Mouse (Mus musculus): ENCODE results near the gene Podxl. TPM values are rescaled to one million over a fixed set of nuclear protein-coding genes. Genes with fewer than 3 reads are reported as not detected.

The Podxl gene
- polyA plus RNA-seq, 1 experiment from 2014 or later, result 10.8 TPM

DNA sequence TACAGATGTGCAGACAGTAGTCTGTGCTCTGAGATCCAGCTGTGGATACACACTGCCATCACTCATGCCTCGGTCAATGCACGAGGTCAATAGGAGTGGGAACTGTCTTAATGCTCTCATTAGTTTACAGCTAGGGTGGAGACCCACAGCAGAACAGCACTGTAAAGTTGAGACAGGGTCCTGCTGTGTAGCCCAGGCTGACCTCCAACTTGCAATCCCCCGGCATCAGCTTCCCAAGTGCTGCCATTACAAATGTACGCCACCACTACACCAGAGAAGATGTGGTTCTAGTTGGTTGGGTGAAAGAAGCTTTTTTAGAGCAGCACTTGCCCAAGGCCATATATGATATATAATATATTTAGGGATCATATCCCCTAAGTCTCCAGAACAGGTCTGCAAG, 40.1 kb downstream of the Podxl start:
- no peaks in the 10 kb centered on the region for H3K27me3 ChIP-seq (ENCODE audit: control insufficient read depth, insufficient read depth, low read length)
- 96% methylated on average over 4 of the region's 4 CpGs for WGBS
- no peak overlapping the region for H3K9ac ChIP-seq (ENCODE audit: low read length)
- H3K4me2 ChIP-seq (ENCODE audit: low read depth), result no peak overlapping the region
- ATAC-seq (ENCODE audit: insufficient read depth, low FRiP score, low TSS enrichment) (no peak), DNase-seq (ENCODE audit: low spot score) (no peak)
- H3K4me1 ChIP-seq (ENCODE audit: control insufficient read depth, insufficient read depth, low read length), result no peaks in the 10 kb centered on the region
- H3K36me3 ChIP-seq (ENCODE audit: control insufficient read depth, insufficient read depth, low read length), result no peaks in the 10 kb centered on the region
- H3K4me3 ChIP-seq (ENCODE audit: low read depth, low read length), result no peak overlapping the region
- H3K9me3 ChIP-seq (ENCODE audit: control insufficient read depth, low read length), result no peaks in the 10 kb centered on the region
- H3K27ac ChIP-seq (ENCODE audit: low read depth, low read length), result no peak overlapping the region

DNA sequence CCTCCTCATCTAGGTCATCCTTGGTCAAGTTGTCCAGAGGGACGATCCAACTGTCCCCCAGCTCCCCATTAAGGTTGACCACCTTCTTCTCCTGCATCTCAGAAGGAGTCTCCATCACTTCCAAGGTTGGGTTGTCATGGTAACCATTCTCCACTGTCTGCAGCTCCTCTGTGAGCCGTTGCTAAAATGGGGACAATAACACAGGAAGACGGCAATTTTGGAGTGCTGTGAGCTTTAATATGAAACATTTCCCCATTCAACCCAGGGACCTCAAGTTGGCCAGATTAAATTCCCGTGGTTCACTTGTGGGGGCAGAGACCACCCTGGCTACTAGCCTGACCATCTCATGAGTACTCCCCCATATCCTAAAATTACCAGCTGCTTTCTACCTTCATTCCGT, 40.7 kb downstream of the Podxl start:
- no peak for ATAC-seq (ENCODE audit: insufficient read depth, low FRiP score, low TSS enrichment)
- H3K9ac ChIP-seq (ENCODE audit: low read length), result no peak overlapping the region
- 81% methylated on average over 5 of the region's 5 CpGs for WGBS
- H3K4me3 ChIP-seq (ENCODE audit: low read depth, low read length), result no peak overlapping the region
- H3K27me3 ChIP-seq (ENCODE audit: control insufficient read depth, insufficient read depth, low read length), result no peaks in the 10 kb centered on the region
- no peak overlapping the region for H3K4me2 ChIP-seq (ENCODE audit: low read depth)
- DNase-seq (ENCODE audit: low spot score), result no peak
- H3K36me3 ChIP-seq (ENCODE audit: control insufficient read depth, insufficient read depth, low read length), result no peaks in the 10 kb centered on the region
- no peak overlapping the region for H3K27ac ChIP-seq (ENCODE audit: low read depth, low read length)
- no peaks in the 10 kb centered on the region for H3K4me1 ChIP-seq (ENCODE audit: control insufficient read depth, insufficient read depth, low read length)
- H3K9me3 ChIP-seq (ENCODE audit: control insufficient read depth, low read length), result no peaks in the 10 kb centered on the region

DNA sequence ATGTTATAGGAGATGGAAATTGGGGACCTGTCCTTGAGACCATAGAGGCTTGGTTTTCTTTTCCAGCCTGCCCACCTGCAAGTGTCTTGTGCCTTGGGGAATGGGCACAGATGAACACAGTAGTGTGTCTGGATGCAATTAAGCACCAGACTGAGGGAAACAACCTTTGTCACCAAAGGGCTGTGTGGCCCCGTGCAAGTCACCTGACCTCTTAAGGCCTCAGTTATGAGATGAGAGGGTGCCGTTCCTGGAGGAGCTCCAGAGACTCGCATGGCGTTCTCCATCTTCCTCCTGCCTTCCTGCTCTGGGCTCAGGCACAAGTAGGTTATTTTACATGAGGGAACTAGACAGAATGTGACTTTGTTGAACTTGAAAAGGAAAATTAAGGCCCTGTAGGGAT, 41.3 kb downstream of the Podxl start:
- Histone ChIP-seq H3K9me3 (ENCODE audit: control insufficient read depth, low read length) (no peaks in the 10 kb centered on the region), H3K4me2 (ENCODE audit: low read depth) (no peak overlapping the region), H3K4me1 (ENCODE audit: control insufficient read depth, insufficient read depth, low read length) (no peaks in the 10 kb centered on the region), H3K36me3 (ENCODE audit: control insufficient read depth, insufficient read depth, low read length) (no peaks in the 10 kb centered on the region), H3K9ac (ENCODE audit: low read length) (no peak overlapping the region), H3K4me3 (ENCODE audit: low read depth, low read length) (no peak overlapping the region), H3K27ac (ENCODE audit: low read depth, low read length) (no peak overlapping the region), H3K27me3 (ENCODE audit: control insufficient read depth, insufficient read depth, low read length) (no peaks in the 10 kb centered on the region)
- DNase-seq (ENCODE audit: low spot score) (no peak), ATAC-seq (ENCODE audit: insufficient read depth, low FRiP score, low TSS enrichment) (no peak)
- 86% methylated on average over 4 of the region's 4 CpGs for WGBS

DNA sequence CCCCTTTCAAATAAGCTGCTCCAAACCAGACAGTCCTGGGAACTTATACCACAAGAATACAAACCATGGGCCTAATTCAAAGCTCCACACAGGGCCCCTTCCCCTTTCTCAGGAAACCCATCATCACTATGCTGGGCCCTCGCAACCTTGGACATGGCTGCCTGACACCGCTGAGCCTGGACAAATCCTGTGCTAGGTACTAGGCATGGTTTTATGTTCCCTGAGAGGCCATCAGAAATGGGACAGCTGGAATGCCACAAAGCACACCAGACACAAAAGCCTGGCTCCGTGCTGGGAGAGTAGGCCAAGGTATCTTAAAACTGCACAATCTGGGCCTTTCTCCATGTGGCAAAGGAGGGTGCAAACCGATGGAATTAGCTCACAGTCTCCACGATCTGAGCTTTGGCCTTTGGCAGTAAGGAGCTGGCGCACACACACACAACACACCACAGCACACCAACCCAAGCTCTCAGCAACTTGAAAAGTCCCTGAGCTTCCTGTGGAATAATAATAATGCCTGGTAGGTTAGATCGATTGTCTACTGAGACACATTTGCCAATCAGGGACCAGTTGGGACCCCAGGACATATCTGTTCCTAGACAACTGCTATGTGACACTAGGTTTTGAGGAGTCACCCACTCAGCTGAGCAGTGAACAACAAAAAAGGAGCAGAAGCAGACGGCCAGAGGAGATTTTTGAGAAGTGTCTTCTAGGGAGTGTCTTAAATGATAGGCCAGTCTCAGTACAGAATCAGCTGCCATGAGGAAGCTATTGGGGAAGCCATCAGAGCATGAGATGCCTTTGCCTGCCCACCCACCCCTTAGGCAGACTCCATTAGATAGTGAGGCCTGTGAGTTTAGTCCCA, 42.1 kb downstream of the Podxl start:
- 89% methylated on average over 8 of the region's 8 CpGs for WGBS
- no peak overlapping the region for H3K9ac ChIP-seq (ENCODE audit: low read length)
- no peaks in the 10 kb centered on the region for H3K27me3 ChIP-seq (ENCODE audit: control insufficient read depth, insufficient read depth, low read length)
- no peak overlapping the region for H3K4me2 ChIP-seq (ENCODE audit: low read depth)
- no peak overlapping the region for H3K4me3 ChIP-seq (ENCODE audit: low read depth, low read length)
- ATAC-seq (ENCODE audit: insufficient read depth, low FRiP score, low TSS enrichment) (no peak), DNase-seq (ENCODE audit: low spot score) (no peak)
- H3K36me3 ChIP-seq (ENCODE audit: control insufficient read depth, insufficient read depth, low read length), result no peaks in the 10 kb centered on the region
- no peaks in the 10 kb centered on the region for H3K9me3 ChIP-seq (ENCODE audit: control insufficient read depth, low read length)
- H3K4me1 ChIP-seq (ENCODE audit: control insufficient read depth, insufficient read depth, low read length), result no peaks in the 10 kb centered on the region
- no peak overlapping the region for H3K27ac ChIP-seq (ENCODE audit: low read depth, low read length)

DNA sequence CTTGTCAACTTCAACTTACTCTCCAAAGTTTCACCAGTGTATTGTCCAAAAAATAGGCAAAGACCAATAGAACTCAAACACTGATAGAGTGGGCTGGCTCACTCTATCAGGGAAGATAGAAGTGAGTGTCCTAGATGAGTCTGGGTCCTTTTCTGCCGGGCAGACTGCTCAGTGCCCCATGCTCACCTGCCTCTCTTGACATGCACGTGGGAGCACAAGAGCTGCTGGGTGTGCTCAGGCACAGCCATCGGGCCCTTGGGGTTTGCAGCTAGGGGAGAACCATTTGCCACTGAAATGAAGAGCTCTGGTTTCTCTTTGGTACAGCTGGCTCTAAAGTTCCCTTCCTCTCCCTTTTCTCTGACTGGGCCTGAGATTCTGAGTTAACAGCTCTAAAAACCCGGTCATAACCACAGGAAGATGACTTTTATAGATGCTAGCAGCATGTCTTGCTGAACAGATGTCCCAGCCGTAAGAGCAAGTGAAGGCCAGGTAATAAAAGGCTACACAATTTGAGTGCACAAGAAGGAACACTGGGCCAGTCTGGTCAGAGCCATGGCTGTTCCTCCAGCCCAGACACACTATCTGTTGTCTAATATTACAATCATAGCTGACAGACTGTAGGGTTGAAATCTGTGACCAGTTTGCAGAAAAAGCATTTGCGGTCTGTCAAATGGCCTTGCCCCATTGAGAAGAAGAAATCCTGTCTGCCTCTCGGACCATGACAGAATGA, 43.1 kb downstream of the Podxl start:
- WGBS, result 71% methylated on average over 7 of the region's 7 CpGs
- Histone ChIP-seq H3K4me1 (ENCODE audit: control insufficient read depth, insufficient read depth, low read length) (no peaks in the 10 kb centered on the region), H3K27ac (ENCODE audit: low read depth, low read length) (no peak overlapping the region), H3K9ac (ENCODE audit: low read length) (no peak overlapping the region), H3K9me3 (ENCODE audit: control insufficient read depth, low read length) (no peaks in the 10 kb centered on the region), H3K4me3 (ENCODE audit: low read depth, low read length) (no peak overlapping the region), H3K27me3 (ENCODE audit: control insufficient read depth, insufficient read depth, low read length) (no peaks in the 10 kb centered on the region), H3K4me2 (ENCODE audit: low read depth) (no peak overlapping the region), H3K36me3 (ENCODE audit: control insufficient read depth, insufficient read depth, low read length) (no peaks in the 10 kb centered on the region)
- ATAC-seq (ENCODE audit: insufficient read depth, low FRiP score, low TSS enrichment), result no peak
- DNase-seq (ENCODE audit: low spot score), result no peak

DNA sequence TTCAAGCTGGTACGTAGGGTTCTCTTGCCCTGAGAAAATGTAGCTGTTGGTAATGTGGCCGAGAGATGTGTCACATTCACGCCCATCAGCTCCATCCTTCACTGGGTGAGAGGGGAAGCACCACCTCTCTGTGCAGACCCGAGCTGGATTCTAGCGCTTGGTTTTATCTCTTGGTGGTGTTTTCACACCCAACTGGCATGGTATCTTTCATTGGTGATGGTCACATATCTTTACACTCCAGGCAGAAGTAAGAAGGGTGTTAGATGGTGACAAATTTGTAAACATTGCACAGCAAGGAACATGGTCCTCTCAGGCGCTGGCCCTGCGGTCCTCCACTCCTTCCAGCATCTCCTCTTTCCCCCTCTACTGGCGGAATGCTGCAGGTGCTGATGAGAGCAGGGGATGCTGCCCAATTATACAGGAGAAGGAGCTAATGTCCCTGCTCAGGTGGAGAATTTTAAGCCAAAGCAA, 44.7 kb downstream of the Podxl start:
- Histone ChIP-seq H3K27ac (ENCODE audit: low read depth, low read length) (no peak overlapping the region), H3K4me1 (ENCODE audit: control insufficient read depth, insufficient read depth, low read length) (no peaks in the 10 kb centered on the region), H3K4me3 (ENCODE audit: low read depth, low read length) (no peak overlapping the region), H3K9ac (ENCODE audit: low read length) (no peak overlapping the region), H3K4me2 (ENCODE audit: low read depth) (no peak overlapping the region), H3K9me3 (ENCODE audit: control insufficient read depth, low read length) (no peaks in the 10 kb centered on the region), H3K27me3 (ENCODE audit: control insufficient read depth, insufficient read depth, low read length) (no peaks in the 10 kb centered on the region), H3K36me3 (ENCODE audit: control insufficient read depth, insufficient read depth, low read length) (no peaks in the 10 kb centered on the region)
- DNase-seq (ENCODE audit: low spot score) (peak; percentile 43), ATAC-seq (ENCODE audit: insufficient read depth, low FRiP score, low TSS enrichment) (no peak)
- 71% methylated on average over 8 of the region's 8 CpGs for WGBS

DNA sequence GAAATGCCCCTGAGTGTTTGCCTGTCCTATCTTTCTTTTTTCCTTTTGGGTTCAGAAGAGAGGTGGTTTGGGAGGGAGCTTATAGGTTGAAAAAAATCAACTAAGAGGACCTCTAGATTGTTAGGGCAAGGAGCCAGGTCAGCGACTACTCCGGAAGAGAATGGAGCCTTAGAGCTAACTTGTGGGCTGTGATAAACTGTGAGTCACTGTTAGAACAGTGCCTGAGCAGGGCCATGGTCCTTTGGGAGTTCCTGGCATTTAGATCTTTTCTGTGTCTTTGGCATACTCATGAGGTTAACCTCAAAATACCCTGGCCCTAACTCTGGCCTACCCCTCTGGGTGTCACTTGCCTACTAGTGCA, 45.5 kb downstream of the Podxl start:
- Histone ChIP-seq H3K27ac (ENCODE audit: low read depth, low read length) (no peak overlapping the region), H3K9me3 (ENCODE audit: control insufficient read depth, low read length) (no peaks in the 10 kb centered on the region), H3K9ac (ENCODE audit: low read length) (no peak overlapping the region), H3K36me3 (ENCODE audit: control insufficient read depth, insufficient read depth, low read length) (no peaks in the 10 kb centered on the region), H3K4me1 (ENCODE audit: control insufficient read depth, insufficient read depth, low read length) (no peaks in the 10 kb centered on the region), H3K27me3 (ENCODE audit: control insufficient read depth, insufficient read depth, low read length) (no peaks in the 10 kb centered on the region), H3K4me3 (ENCODE audit: low read depth, low read length) (no peak overlapping the region), H3K4me2 (ENCODE audit: low read depth) (no peak overlapping the region)
- no peak for DNase-seq (ENCODE audit: low spot score)
- WGBS, result 90% methylated on average over 2 of the region's 2 CpGs
- no peak for ATAC-seq (ENCODE audit: insufficient read depth, low FRiP score, low TSS enrichment)

DNA sequence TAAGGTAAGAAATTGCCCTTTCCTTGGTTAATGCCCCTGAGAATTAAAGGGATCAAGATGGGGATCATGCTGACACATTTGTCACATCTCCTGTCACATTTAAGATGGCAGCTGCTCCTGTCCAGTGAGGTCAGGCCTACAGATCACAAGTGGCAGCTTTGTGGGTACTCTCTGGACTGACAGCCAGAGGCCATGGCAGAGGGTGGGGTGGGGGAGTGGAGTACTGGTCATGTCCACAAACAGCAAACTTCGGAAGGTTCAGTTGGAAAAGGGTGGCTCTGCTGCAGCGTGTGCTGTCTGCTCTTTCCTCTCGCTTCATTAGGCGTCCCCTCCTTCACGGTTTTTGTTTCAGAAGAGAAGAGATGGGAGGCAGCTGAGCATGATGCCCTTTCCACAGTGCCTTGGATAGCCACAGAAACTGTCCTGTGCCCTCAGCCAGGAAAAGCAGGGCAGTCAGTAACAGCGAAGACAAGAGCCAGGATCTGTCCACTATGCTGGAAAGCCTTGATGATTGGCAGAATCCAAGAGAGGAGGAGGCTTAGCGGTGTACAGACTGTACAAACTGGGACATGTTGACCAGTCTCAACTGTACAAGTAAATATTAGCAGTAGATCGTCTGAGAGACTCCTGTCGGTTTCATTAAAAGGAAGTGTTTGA, 46.0 kb downstream of the Podxl start:
- H3K27me3 ChIP-seq (ENCODE audit: control insufficient read depth, insufficient read depth, low read length), result no peaks in the 10 kb centered on the region
- no peak overlapping the region for H3K9ac ChIP-seq (ENCODE audit: low read length)
- H3K4me1 ChIP-seq (ENCODE audit: control insufficient read depth, insufficient read depth, low read length), result no peaks in the 10 kb centered on the region
- no peaks in the 10 kb centered on the region for H3K9me3 ChIP-seq (ENCODE audit: control insufficient read depth, low read length)
- H3K4me2 ChIP-seq (ENCODE audit: low read depth), result no peak overlapping the region
- H3K27ac ChIP-seq (ENCODE audit: low read depth, low read length), result no peak overlapping the region
- WGBS, result 85% methylated on average over 9 of the region's 9 CpGs
- H3K36me3 ChIP-seq (ENCODE audit: control insufficient read depth, insufficient read depth, low read length), result no peaks in the 10 kb centered on the region
- ATAC-seq (ENCODE audit: insufficient read depth, low FRiP score, low TSS enrichment) (no peak), DNase-seq (ENCODE audit: low spot score) (no peak)
- no peak overlapping the region for H3K4me3 ChIP-seq (ENCODE audit: low read depth, low read length)

Measured in neural tube, embryonic 11.5 days (tissue).